Mouse (Mus musculus) T-helper 17 cell (primary cell): ENCODE measurements around the gene Prickle4.

ENCODE experiments used
- in situ Hi-C, 2 experiments: fragments of 300-600 bp; cut with MboI, MseI; formaldehyde crosslinking; loops; 1 replicate in 1 of 2; 2 replicates in 1 of 2; pipeline ENCODE4 v1.15.1; 2025; ENCODE audit warnings: high pct_unique_total_duplicates in 2 of 2

The Prickle4 gene

DNA sequence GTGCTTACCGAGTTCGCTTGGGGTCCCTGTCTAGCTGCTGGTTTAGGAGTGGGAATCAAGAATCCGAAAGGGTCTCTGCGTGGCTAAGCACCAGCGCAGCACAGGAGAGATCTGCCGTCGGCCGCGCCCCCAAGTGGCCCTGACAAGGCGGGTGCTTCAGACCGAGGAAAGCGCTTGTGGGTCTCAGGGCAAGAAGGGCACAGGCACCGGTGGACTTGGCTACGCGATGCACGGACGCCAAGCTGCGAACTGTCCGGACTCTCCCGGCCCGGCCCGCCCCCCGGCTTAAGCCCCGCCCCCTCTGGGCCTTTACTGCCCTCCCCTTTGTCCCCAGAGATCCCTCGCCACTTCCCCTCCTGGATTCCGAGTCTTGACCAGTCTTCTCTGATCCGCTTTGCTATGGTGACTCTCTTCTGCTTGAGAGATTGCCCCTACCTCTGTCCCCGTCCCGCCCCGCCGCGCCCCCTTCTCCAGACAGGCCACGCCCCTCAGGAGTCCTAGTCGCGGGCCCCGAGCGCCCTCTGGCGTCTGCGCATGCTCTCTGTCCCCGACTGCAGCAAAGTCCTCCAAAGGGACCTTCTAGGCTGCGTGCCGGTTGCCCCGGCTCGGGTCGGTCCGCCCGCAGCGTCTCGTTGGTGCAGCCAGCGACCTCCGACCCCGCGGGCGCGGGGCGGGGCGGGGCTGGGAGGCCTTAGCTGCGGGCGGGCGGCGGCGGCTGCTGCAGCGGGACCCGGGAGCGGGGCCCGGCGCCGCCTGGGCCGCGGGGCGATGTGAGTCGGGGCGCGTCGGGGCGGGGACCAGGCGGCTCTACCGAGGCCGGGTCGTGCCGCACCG is at the start of gene Prickle4:
Prickle4 (minus strand) TSS at position 234 of the 834 bp plus-strand sequence.
- in situ Hi-C loops, result loop anchor here in 1 of 2 experiments (5.0 kb wide), 1 partner anchor 187 kb away; the partner anchor contains the start of gene Ccnd3

DNA sequence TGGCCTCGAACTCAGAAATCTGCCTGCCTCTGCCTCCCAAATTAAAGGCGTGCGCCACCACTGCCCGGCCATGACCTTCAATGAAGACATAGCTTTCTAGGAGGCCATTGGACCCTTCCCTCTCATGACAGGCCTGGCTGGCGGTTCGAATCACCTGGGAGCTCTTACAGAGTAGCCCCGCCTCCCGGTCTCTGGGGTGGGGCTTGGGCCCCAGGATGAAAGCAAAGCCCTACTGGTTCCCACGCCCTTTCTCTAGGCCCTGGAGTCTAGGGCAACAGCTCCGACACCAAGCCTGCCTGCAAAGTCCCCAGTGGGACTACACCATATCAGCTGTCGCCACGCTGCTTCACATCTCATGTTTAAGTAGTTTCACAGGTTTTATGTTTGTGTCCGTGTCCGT is 49.5 kb upstream of the Prickle4 start:
- in situ Hi-C loops, result no loop called here

DNA sequence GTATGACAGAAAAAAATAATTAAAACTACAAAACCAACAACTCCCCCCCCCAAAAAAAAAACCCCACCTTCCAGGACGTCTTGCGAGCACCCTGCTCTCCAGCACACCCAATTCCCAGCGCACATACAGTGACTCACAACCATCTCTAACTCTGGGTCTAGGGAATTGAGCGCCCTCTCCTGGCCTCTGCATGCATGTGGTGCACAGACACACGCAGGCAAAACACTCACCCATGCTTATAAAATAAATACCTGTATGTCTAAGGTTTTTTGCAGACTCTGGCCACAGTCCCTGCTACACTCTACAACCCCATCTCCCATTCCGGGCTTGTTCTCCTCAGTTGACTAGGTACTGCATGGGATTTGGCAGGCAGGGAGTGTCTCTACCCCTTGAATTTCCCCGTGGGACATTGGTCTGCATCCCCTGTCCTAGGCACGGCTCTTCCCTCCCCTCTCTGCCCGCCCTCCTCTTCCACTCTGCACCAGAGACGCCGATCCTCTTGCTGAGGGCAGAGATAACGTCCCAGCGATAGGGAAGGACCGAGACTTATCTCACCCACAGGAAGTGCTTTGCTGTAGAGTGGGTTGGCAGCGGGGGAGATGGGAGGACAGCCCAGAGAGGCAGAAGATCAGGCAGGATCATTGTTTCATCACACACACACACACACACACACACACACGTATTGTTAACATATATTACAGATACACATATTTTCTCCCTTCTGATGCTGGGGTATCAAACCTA is 48.6 kb upstream of the Prickle4 start:
- in situ Hi-C loops, result no loop called here

DNA sequence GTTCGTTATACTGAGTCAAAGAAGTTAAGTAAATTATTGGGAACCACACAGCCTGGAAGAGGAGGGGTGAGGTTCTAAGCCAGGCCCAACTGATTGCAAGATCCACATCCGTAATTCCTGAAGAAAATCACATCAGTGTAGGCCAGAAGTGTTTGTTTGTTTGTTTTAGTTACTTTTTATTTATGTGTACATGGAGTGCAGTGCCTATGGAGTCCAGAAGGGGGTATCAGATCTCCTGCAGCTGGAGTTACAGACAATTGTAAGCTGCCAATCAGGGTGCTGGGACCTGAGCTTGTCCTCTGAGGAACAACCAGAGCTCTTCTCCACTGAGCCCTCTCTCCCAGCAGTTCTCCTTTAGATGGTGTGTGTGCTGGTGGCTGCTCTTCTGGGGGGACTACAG is 45.6 kb upstream of the Prickle4 start:
- in situ Hi-C loops, result no loop called here

DNA sequence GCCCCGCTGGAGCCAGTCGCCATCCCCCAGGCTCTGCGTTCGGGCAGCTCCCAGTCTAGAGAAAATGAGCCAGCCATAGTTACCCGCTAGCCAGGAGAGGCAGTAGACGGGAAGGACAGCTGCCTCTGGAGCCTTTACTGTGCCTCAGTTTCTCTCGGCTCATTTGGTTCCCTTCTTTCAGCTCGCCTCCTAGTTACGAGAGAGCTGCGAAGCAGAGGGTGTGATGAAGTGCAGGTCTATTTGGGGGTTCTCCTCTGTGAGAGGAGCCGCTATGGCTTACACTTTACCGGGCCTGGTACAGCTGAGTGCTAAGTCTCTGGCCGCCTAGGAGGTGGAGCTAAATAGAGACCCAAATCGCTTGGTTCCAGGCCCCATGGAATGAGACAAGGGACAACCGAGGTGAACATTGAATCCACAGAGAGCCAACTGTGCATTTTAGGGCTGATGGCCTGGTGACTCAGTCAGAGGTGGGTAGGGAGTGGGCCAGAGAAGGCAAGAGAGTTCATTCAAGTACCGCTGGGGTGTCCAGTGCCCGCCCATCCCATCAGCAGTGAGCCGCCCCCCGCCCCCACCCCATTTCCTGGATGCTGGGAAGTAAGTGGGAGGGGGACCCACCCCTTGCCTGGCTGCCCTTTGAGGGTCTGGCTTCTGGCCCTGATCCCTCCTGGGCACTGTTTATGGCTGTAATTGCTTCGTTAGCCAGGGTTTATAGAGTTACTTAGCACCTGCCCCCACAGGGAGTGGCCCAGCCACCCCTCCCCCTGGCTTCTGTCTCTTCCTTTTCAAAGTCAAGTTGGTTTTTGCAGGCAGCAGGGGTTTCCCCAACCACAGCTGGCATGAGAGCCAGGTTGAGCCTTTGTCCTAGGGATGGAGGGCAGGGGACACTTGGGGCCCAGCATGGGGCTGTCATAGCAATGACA is 44.6 kb upstream of the Prickle4 start:
- in situ Hi-C loops, result no loop called here

DNA sequence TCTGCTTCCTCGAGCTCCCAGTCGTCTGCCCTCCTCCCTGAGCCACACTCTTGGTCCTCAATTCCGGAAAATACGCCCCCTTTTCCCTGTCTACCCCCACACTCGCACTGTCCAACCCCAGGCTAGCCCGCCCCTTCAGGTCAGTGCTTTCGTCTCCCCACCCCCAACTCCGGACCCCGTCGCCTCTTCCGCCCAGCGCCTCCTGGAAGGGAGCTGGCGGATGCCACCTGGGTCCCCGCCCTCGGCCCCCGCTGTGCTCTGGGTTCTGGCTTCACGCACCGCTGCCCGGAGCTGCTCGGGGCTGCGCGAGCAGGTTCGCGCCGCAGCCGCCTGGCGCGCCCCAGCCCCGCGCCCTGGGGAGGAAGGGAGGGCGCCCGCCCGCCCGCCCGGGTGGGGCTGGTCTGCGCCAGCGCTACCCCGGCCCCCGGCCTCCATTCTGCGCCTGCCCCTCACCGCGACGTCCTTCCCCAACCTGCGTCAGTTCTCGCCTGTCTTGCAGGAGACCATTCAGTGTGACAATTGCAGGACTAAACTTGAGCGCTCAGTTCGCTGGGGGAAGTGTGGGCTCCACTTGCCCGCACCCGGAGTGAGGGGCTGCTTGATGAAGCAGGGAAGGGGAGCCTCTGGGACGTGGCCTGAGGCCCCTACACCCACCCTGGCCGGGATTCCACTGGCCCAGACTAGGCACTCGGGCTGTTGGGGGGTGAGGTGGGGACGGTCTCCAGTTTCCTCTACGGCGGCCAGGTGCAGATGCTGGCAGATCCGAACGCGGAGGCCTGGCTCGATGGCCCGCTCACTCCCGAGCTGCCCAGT is 43.7 kb upstream of the Prickle4 start:
- in situ Hi-C loops, result no loop called here

DNA sequence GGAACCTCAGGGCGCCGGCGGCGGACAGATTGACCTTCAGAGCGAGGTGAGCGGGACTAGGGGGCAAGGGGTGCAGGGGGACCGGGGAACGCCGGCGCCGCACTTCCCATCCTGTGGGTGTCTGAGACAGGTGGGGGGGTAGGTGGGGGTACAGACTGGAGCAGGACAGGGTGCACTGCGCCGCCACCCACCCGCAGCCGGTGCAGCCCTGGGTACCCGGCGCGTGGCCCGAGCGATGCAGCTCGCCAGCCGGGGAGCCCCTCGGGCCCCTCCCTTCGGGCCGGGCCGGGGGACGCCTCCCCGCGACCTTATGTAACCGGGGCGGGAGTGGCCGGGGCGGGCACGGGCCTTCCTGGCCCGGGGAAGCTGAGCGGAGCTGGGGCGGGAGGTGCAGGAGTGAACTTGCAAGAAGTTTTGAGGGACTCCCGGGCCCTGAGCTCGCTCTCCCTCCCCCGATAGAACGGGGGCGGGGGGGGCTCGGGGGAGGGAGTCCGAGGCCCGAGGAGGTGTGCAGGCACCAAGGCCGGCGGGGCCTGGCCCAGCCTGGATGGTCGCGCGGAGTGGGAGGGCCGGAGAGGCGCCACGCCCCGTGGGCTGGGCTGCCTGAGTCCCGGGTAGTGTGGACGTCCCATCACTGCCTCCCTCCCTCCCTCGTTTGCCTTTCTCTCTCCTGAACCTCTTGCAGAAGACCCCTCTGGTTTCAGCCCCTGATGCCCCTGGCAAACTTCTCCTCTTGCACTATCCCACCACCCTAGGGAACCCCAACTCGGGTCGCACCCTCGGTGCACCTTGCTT is 42.9 kb upstream of the Prickle4 start:
- in situ Hi-C loops, result no loop called here

DNA sequence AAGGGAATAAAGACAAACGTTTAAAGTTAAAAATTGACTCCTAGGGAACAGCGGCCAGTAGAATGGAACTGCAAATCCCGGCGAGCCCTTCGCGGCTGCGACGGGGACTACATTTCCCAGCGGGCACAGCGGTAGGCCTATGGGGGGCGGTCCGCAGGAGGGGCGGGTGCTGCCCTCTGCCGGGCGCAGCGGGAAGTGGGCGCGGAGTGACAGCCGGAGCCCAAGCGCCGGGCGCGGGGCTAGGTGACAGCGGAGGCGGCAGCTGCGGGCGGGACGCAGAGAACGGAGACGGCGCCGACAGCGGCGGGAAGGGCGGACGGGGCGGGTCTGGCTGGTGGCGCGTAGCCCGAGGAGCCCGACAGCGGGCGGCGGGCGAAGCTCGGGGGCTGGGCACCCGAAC is 42.3 kb upstream of the Prickle4 start, which contains the start of gene Tfeb:
Tfeb (plus strand) TSS at position 175 of the 400 bp plus-strand sequence.
- in situ Hi-C loops, result no loop called here

DNA sequence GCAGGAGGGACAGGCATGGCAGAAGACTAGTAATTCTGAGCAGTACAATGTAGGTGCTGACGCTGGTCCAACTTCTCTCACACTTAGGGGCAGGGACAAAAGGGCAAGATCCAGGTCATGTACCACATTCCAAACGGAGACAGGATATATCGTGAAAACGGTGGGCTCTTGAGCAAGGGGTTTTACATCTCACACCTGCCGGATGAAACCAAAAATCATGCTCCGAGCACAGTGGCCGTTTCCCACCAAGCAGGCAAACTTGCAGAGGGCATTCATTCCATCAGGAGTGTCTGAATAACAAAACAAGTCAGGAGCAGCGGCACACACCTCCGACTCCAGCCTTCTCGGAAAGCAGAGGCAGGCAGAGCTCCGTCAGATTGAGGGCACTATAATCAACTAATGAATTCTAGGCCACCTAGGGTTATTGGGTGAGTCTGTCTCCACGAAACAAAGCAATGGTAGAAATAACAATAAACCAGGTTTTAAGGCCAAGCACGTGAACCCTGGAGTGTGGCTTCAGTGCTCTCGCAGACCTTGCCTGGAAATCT is 41.1 kb upstream of the Prickle4 start:
- in situ Hi-C loops, result no loop called here

DNA sequence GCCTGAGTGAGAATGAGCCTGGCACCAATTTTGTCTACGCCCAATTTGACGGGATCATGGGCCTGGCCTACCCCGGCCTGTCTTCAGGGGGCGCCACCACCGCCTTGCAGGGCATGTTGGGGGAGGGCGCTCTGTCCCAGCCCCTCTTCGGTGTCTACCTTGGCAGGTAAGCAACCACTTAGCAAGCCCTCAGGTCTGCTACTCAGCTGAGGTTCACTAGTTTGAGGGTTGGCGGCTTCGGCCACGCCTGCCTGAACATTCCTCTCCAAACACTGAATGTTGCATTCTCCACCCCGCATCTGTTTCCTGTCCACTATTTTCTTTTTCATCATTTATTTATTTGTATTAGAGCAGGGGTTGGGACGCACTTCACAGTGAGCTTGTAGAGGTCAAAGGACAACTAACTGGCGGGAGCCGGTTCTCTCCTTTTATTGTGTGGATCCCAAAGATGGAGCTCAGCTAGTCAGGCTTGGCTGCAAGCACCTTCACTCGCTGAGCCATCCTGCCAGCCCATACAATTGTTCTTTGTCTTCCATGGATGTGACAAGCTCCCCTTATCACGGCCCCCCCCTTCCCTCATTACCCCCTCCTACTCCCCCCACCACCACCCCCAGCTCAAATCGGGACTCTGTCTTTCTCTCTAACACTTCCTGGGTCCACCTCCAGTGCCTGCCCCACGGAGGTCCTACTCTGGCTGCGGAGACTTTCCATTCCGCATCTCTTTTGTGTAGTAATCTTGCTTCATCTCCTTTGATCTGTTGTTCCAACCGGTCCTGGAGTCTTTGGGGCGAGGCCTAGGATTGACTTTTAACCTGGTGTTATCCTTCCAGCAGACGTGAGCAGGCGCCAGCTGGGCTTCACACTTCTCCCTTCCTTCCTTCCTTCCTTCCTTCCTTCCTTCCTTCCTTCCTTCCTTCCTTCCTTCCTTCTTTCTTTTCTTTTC is 36.4 kb upstream of the Prickle4 start:
- in situ Hi-C loops, result no loop called here

DNA sequence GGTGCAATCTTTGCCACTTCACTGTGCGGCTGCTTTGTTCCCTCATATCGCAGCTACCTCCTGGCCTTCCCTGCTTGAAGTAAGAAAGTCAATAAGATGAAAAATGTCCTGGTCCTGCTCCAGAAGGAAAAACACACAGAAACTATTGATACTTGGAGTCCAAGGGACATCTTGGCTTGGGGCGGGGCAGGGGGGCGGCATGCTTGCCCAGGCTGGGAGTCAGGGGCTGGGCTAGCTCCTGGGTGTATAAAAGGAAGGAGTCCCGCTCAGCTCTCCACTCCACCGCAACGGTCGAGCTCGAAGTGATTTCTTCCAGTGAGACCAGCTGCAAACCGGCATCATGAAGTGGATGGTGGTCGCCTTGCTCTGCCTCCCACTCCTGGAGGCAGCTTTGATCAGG is 32.0 kb upstream of the Prickle4 start, which contains the start of gene Pgc:
Pgc (plus strand) TSS at position 277 of the 400 bp plus-strand sequence.
- in situ Hi-C loops, result no loop called here

DNA sequence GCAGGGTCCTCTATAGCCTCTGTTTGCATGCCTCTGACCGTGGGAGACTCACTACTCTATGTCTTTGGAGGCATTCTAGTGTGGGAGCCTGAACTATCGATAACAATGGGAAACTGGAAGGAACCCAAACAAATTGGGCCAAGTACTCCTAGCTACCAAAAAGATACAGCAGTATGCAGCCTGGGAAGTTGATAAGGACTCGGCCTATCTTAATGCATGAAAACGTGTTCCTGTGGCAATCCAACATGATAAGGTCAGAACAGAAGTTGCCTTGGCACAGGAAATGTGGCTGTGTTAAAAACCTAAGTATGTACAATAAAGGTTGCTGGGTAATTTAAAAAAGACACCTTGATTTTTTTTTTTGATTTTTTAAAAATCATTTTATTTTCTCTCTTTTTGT is 26.6 kb upstream of the Prickle4 start:
- in situ Hi-C loops, result no loop called here

DNA sequence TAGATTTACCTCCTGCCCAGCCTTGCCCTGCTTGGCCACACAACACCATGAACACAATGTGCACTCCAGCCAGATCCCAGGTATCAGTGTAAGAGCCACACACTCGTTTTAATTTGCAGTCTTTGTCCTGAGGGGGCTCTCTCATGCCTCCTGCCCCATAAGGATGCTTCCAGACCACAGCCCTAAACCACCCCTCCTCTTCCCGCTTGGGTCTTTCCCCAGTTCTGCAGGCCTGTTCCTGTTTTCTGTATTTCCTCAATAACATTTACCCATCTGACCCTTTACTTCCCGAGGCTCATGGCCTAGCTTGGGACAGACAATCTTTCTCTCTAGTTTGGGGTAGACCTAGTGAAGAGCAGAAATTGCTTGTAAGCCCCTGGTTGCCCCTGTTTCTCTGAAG is 20.5 kb upstream of the Prickle4 start:
- in situ Hi-C loops, result no loop called here

DNA sequence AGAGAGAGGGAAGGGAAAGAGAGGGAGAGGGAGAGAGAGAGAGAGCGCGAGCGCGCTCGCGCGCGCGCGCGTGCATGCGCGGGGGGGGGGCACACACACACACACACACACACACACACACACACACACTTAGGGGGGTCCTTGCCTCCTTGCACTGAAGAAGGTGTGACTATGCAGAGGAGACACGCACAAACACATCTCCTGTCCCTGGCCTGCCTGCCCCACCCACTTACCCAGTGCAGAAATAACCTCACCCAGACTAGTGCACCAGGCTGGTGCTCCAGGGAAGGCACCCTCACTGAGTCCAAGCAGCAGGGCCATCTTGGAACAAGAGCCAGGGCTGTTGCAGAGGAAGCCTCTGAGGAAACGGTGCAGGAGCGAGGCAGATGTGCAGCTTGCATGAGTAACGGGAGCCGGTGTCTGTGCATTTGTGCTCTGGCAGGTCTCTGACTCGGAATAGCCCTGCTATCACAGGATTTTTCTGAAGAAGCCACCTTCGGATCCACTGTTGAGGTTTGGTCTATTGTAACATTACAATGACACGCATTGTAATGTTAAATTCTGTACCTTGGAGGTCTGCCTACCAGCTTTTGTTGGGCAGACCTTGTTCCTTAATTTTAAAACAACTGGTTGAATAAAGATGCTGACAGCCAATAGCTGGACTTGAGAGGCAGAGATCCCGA is 18.5 kb upstream of the Prickle4 start:
- in situ Hi-C loops, result no loop called here

DNA sequence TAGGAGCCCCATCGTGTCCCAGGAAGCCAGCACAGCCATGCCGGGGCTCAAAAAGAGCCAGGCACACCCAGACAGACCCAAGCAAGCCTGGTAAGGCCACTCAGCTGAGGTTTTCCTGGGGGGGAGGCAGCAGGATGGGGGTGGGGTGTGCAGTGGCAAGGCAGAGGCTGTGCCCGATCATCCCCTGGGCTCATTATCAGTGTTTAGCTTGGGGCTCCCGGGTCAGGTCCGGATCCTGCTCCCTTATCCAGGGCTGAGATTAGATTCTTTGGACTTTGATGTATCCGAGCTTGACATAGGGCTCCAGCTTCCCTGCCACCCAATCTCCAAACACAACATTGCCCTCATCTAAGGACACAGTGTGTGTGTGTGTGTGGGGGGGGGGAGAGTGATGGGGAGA is 17.3 kb upstream of the Prickle4 start:
- in situ Hi-C loops, result no loop called here

DNA sequence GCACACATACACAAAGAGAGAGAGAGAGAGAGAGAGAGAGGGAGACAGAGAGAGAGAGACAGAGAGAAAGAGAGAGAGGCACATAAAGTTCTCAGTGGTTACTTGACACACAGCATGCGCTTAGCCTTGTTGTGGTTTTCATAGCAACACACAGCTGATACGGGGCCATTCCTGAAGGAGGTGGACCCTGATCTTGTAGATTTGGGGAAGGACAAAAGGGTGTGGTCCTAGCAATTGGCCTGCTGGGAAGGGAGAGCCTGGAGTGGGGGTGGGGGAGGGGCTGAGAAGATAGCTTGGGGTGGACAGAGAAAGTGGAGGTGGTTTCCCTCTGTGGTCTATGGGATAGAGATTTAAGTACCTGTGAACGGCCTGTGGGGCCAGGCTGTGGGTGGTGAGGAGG is 15.5 kb upstream of the Prickle4 start:
- in situ Hi-C loops, result no loop called here

DNA sequence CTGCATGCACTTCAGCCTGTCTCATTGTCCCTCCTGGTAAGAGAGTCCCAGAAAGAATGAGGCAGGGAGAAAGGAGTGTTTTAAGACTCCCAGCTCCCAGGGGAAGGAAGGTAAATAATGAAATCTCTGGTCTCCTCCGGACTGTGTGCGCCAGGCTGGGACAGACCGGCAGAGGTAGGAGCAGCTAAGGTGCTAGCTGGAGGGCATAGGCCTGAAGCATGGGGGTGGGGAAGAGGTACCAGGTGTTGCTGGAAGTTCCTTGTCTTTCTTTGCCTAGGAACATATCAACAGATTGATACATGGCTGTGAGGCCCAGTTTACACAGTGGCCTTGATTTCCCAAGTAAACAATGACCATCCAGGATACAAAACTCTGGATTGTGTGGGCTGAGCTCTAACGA is 14.4 kb upstream of the Prickle4 start:
- in situ Hi-C loops, result no loop called here

DNA sequence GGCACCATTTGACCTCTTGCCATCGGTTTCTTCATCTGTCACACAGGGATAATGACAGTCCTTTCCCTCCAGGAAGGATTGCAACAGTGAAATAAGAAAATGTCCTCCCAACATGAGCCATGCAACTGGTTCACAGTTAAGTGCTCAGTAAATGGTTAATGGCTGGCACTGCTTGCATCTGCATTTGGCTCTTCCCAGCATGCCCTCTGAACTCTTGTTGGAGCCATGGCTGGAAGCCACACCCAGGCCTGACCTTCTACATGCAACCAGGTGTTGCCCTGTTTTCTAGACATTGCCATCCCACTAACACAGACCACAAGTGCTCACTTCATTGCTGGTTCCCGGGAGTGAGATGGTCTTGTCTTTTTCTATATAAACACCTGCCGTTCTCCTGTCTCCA is 13.4 kb upstream of the Prickle4 start:
- in situ Hi-C loops, result no loop called here
